22 mouse cellular contexts compared by ENCODE assay signal in the genomic region with DNA sequence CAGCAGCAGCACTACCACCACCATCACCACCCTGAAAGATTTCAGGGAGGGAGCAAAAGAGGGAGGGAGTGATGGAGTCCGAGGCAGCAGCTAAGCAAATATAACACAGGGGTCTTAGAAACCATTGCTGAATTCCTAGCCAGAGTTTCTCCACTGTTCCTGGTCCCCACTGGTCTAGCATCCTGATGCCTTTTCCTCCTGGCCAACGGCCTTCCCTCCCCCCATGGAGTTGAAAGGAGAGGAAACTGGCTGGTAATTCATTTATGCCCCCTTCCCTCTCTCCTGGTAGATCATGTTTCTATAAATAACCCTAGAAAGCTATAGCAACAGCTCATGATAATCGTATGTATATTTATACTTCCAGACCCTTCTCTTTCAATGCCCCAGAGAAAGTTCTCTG.
A peak's percentile ranks its signal among the peaks of the same experiment; 100 is the strongest.
DNase-seq lines count a peak whose midpoint lies in the region; ATAC-seq and TF ChIP-seq lines count a peak whose summit lies in the region.
"Had no signal": no experiment of that assay in that cellular context is flagged by ENCODE, and none has a peak within 500 bp of the region (broad histone marks: within the 10 kb centered on the region; RNA-seq: fewer than 3 reads in every experiment).

No protein-coding gene starts in this region.

- H3K9ac ChIP-seq in forebrain, embryonic 13.5 days: no peak overlapping the region
- no peak overlapping the region for H3K9ac ChIP-seq in forebrain, postnatal 0 days
- H3K9ac ChIP-seq in midbrain, embryonic 11.5 days (ENCODE audit: low read length): no peak overlapping the region
- H3K9ac ChIP-seq in forebrain, embryonic 15.5 days (replicated peaks): no peak overlapping the region
- H3K9ac ChIP-seq in neural tube, embryonic 12.5 days: no peak overlapping the region
- no peak overlapping the region for H3K9ac ChIP-seq in intestine, embryonic 16.5 days (ENCODE audit: low read depth, low read length)
- H3K9ac ChIP-seq: heart, embryonic 15.5 days; hindbrain, embryonic 15.5 days; liver, embryonic 12.5 days; lung, embryonic 15.5 days had no signal

- WGBS in forebrain, embryonic 13.5 days: 56% methylated on average over 3 of the region's 3 CpGs
- 32% methylated on average over 3 of the region's 3 CpGs for WGBS in forebrain, postnatal 0 days
- WGBS in midbrain, embryonic 10.5 days: 39% methylated on average over 3 of the region's 3 CpGs
- 46% methylated on average over 3 of the region's 3 CpGs for WGBS in midbrain, embryonic 11.5 days
- 34% methylated on average over 3 of the region's 3 CpGs for WGBS in forebrain, embryonic 15.5 days
- WGBS in neural tube, embryonic 12.5 days: 23% methylated on average over 3 of the region's 3 CpGs
- 13% methylated on average over 3 of the region's 3 CpGs for WGBS in intestine, embryonic 16.5 days

- intact Hi-C loops in gastrocnemius, adult 2 months (cut with DNase I): no loop called here

- no peaks in the 10 kb centered on the region for H3K9me3 ChIP-seq in forebrain, embryonic 13.5 days (replicated peaks)
- H3K9me3 ChIP-seq in forebrain, postnatal 0 days (ENCODE audit: low read length): no peaks in the 10 kb centered on the region
- H3K9me3 ChIP-seq in midbrain, embryonic 10.5 days (replicated peaks): no peaks in the 10 kb centered on the region
- H3K9me3 ChIP-seq in midbrain, embryonic 11.5 days (ENCODE audit: control insufficient read depth, low read length): no peaks in the 10 kb centered on the region
- no peaks in the 10 kb centered on the region for H3K9me3 ChIP-seq in forebrain, embryonic 15.5 days
- H3K9me3 ChIP-seq in neural tube, embryonic 12.5 days: no peaks in the 10 kb centered on the region
- H3K9me3 ChIP-seq in intestine, embryonic 16.5 days (ENCODE audit: control insufficient read depth, low read length): no peaks in the 10 kb centered on the region
- H3K9me3 ChIP-seq: heart, embryonic 15.5 days; hindbrain, embryonic 15.5 days; liver, embryonic 12.5 days; lung, embryonic 15.5 days had no signal

- no peak for DNase-seq in forebrain, postnatal 0 days
- no peak for DNase-seq in midbrain, embryonic 10.5 days (ENCODE audit: low spot score)
- DNase-seq in midbrain, embryonic 11.5 days (ENCODE audit: low spot score, missing footprints): no peak
- DNase-seq in gastrocnemius, adult 2 months: no peak
- DNase-seq: adrenal gland, postnatal 14 days; cerebellum, adult 11-12 months; cerebellum, postnatal 36 days; kidney, adult 2 months; kidney, postnatal 36 days; layer of hippocampus, adult 9-11 months; right cerebral cortex, postnatal 25 days; thymus, postnatal 14 days had no signal

- no peak for TF ChIP-seq CTCF in forebrain, postnatal 0 days (IDR thresholded peaks at IDR 0.05; ENCODE audit: low read depth)
- no peak for TF ChIP-seq CTCF in gastrocnemius, adult 2 months (IDR thresholded peaks at IDR 0.05)

- H3K36me3 ChIP-seq in forebrain, embryonic 13.5 days (ENCODE audit: poor library complexity, severe bottlenecking): no peaks in the 10 kb centered on the region
- no peaks in the 10 kb centered on the region for H3K36me3 ChIP-seq in forebrain, postnatal 0 days (ENCODE audit: insufficient read depth)
- no peaks in the 10 kb centered on the region for H3K36me3 ChIP-seq in midbrain, embryonic 10.5 days
- H3K36me3 ChIP-seq in midbrain, embryonic 11.5 days (ENCODE audit: control insufficient read depth, insufficient read depth, low read length): no peaks in the 10 kb centered on the region
- no peaks in the 10 kb centered on the region for H3K36me3 ChIP-seq in forebrain, embryonic 15.5 days
- H3K36me3 ChIP-seq in neural tube, embryonic 12.5 days: no peaks in the 10 kb centered on the region
- H3K36me3 ChIP-seq in intestine, embryonic 16.5 days (ENCODE audit: control insufficient read depth, insufficient read depth, low read length): no peaks in the 10 kb centered on the region
- H3K36me3 ChIP-seq: heart, embryonic 15.5 days; hindbrain, embryonic 15.5 days; liver, embryonic 12.5 days; lung, embryonic 15.5 days had no signal

- peak overlapping the region; percentile 76 for H3K27ac ChIP-seq in forebrain, embryonic 13.5 days
- H3K27ac ChIP-seq in forebrain, postnatal 0 days (ENCODE audit: low read depth, low read length): no peak overlapping the region
- peak overlapping the region; percentile 78; the same call in 1 of the 2 replicates for H3K27ac ChIP-seq in midbrain, embryonic 10.5 days (replicated peaks)
- H3K27ac ChIP-seq in midbrain, embryonic 11.5 days (ENCODE audit: low read depth, low read length): no peak overlapping the region
- H3K27ac ChIP-seq in forebrain, embryonic 15.5 days (replicated peaks): peak overlapping the region; percentile 73
- no peak overlapping the region for H3K27ac ChIP-seq in neural tube, embryonic 12.5 days
- H3K27ac ChIP-seq in gastrocnemius, adult 2 months: no peak overlapping the region
- H3K27ac ChIP-seq in intestine, embryonic 16.5 days (ENCODE audit: low read length): no peak overlapping the region
- H3K27ac ChIP-seq: heart, embryonic 15.5 days; hindbrain, embryonic 15.5 days; liver, embryonic 12.5 days; lung, embryonic 15.5 days; macrophage; stomach, postnatal 0 days had no signal

- H3K4me1 ChIP-seq in forebrain, embryonic 13.5 days: peaks cover 74% of the 10 kb centered on the region
- H3K4me1 ChIP-seq in forebrain, postnatal 0 days (ENCODE audit: insufficient read depth): peaks cover 16% of the 10 kb centered on the region
- peaks cover 99% of the 10 kb centered on the region for H3K4me1 ChIP-seq in midbrain, embryonic 10.5 days
- H3K4me1 ChIP-seq in midbrain, embryonic 11.5 days (ENCODE audit: control insufficient read depth, insufficient read depth, low read length): peaks cover 49% of the 10 kb centered on the region
- H3K4me1 ChIP-seq in forebrain, embryonic 15.5 days: peaks cover 54% of the 10 kb centered on the region
- peaks cover 61% of the 10 kb centered on the region for H3K4me1 ChIP-seq in neural tube, embryonic 12.5 days
- peaks cover 20% of the 10 kb centered on the region for H3K4me1 ChIP-seq in intestine, embryonic 16.5 days (ENCODE audit: control insufficient read depth, insufficient read depth, low read length)

- H3K4me2 ChIP-seq in forebrain, embryonic 13.5 days: no peak overlapping the region
- H3K4me2 ChIP-seq in forebrain, postnatal 0 days (ENCODE audit: low read depth): no peak overlapping the region
- H3K4me2 ChIP-seq in midbrain, embryonic 11.5 days: no peak overlapping the region
- H3K4me2 ChIP-seq in forebrain, embryonic 15.5 days (replicated peaks): no peak overlapping the region
- 0 out of 2 replicates have a peak overlapping the region, but pooled peaks have one; percentile 16 for H3K4me2 ChIP-seq in neural tube, embryonic 12.5 days (replicated peaks)
- H3K4me2 ChIP-seq in intestine, embryonic 16.5 days (ENCODE audit: low read depth, low read length): no peak overlapping the region
- H3K4me2 ChIP-seq: heart, embryonic 15.5 days; hindbrain, embryonic 15.5 days; liver, embryonic 12.5 days; lung, embryonic 15.5 days had no signal

- no peak for ATAC-seq in forebrain, embryonic 13.5 days
- ATAC-seq in forebrain, postnatal 0 days: no peak
- ATAC-seq in midbrain, embryonic 11.5 days (ENCODE audit: low FRiP score): no peak
- no peak for ATAC-seq in forebrain, embryonic 15.5 days (replicated peaks)
- no peak for ATAC-seq in neural tube, embryonic 12.5 days (ENCODE audit: low FRiP score, low read depth)
- no peak for ATAC-seq in intestine, embryonic 16.5 days
- ATAC-seq: liver, embryonic 12.5 days had no signal

- no peak overlapping the region for H3K4me3 ChIP-seq in forebrain, embryonic 13.5 days
- no peak overlapping the region for H3K4me3 ChIP-seq in forebrain, postnatal 0 days (ENCODE audit: low read depth, low read length)
- H3K4me3 ChIP-seq in midbrain, embryonic 10.5 days: no peak overlapping the region
- H3K4me3 ChIP-seq in midbrain, embryonic 11.5 days (ENCODE audit: low read depth, low read length): no peak overlapping the region
- no peak overlapping the region for H3K4me3 ChIP-seq in forebrain, embryonic 15.5 days
- H3K4me3 ChIP-seq in neural tube, embryonic 12.5 days: no peak overlapping the region
- no peak overlapping the region for H3K4me3 ChIP-seq in gastrocnemius, adult 2 months
- no peak overlapping the region for H3K4me3 ChIP-seq in intestine, embryonic 16.5 days (ENCODE audit: low read length)
- H3K4me3 ChIP-seq: heart, embryonic 15.5 days; hindbrain, embryonic 15.5 days; liver, embryonic 12.5 days; lung, embryonic 15.5 days had no signal

- peaks cover 20% of the 10 kb centered on the region for H3K27me3 ChIP-seq in forebrain, embryonic 13.5 days
- H3K27me3 ChIP-seq in forebrain, postnatal 0 days (ENCODE audit: insufficient read depth, low read length): no peaks in the 10 kb centered on the region
- H3K27me3 ChIP-seq in midbrain, embryonic 10.5 days (ENCODE audit: low read depth, poor library complexity, severe bottlenecking): peaks cover 96% of the 10 kb centered on the region
- peaks cover 37% of the 10 kb centered on the region; the same call in 1 of the 2 replicates for H3K27me3 ChIP-seq in midbrain, embryonic 11.5 days (ENCODE audit: control insufficient read depth, insufficient read depth, low read length)
- H3K27me3 ChIP-seq in forebrain, embryonic 15.5 days: no peaks in the 10 kb centered on the region
- no peaks in the 10 kb centered on the region for H3K27me3 ChIP-seq in neural tube, embryonic 12.5 days (replicated peaks)
- no peaks in the 10 kb centered on the region for H3K27me3 ChIP-seq in intestine, embryonic 16.5 days (replicated peaks; ENCODE audit: control insufficient read depth, insufficient read depth, low read length)
- H3K27me3 ChIP-seq: hindbrain, embryonic 15.5 days; lung, embryonic 15.5 days had no signal

Comparison
In these comparisons a context has a peak if more than half of its experiments do, and no peak if none do; other contexts are left out.
1. H3K27ac ChIP-seq: peak in forebrain, embryonic 13.5 days (single experiment), midbrain, embryonic 10.5 days (single experiment) and forebrain, embryonic 15.5 days (single experiment); none in forebrain, postnatal 0 days (single experiment), midbrain, embryonic 11.5 days (single experiment), neural tube, embryonic 12.5 days (single experiment), gastrocnemius, adult 2 months (single experiment) and intestine, embryonic 16.5 days (single experiment).